Comparison of ENCODE assay signal across 8 mouse cellular contexts in the genomic region with DNA sequence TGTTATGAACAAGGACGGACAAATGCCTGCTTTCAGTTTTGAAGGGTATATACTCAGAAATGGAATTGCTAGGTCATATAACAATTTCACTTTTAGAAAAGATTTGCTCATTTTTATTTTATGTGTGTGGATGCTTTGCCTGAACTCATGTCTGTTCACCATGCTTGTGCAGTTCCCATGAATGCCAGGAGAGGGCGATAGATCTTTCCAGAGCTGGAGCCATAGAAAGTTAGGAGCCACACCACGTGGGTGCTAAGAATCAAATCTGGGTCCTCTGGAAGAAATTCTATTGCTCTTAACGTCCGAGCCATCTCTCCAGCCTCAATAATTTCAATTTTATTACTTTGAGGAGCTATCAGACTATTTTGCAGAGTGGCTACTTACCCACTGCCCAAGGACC. TPM values are rescaled to one million over a fixed set of nuclear protein-coding genes. Genes with fewer than 3 reads are reported as not detected.
A peak's percentile ranks its signal among the peaks of the same experiment; 100 is the strongest.
DNase-seq lines count a peak whose midpoint lies in the region; ATAC-seq and TF ChIP-seq lines count a peak whose summit lies in the region.
"Had no signal": no experiment of that assay in that cellular context is flagged by ENCODE, and none has a peak within 500 bp of the region (broad histone marks: within the 10 kb centered on the region; RNA-seq: fewer than 3 reads in every experiment).

No protein-coding gene starts in this region.

- H3K27me3 ChIP-seq in E14TG2a.4 (ENCODE audit: insufficient read depth, low read length), result no peaks in the 10 kb centered on the region
- peaks cover 3% of the 10 kb centered on the region for H3K27me3 ChIP-seq in Patski
- no peaks in the 10 kb centered on the region for H3K27me3 ChIP-seq in small intestine, adult 2 months (ENCODE audit: control insufficient read depth, insufficient read depth, low read length)
- H3K27me3 ChIP-seq in neural tube, embryonic 15.5 days (replicated peaks), result no peaks in the 10 kb centered on the region
- no peaks in the 10 kb centered on the region for H3K27me3 ChIP-seq in kidney, embryonic 14.5 days (ENCODE audit: control insufficient read depth, insufficient read depth, low read length)

- no peaks in the 10 kb centered on the region for H3K36me3 ChIP-seq in E14TG2a.4 (ENCODE audit: insufficient read depth, low read length)
- no peaks in the 10 kb centered on the region for H3K36me3 ChIP-seq in small intestine, adult 2 months (ENCODE audit: control insufficient read depth, insufficient read depth, low read length)
- H3K36me3 ChIP-seq in neural tube, embryonic 15.5 days, result no peaks in the 10 kb centered on the region
- no peaks in the 10 kb centered on the region for H3K36me3 ChIP-seq in kidney, embryonic 14.5 days (ENCODE audit: control insufficient read depth, insufficient read depth, low read length)

- no peak overlapping the region for H3K27ac ChIP-seq in layer of hippocampus, adult 2 months
- H3K27ac ChIP-seq in small intestine, adult 2 months (ENCODE audit: insufficient read depth, low read depth, low read length), result no peak overlapping the region
- H3K27ac ChIP-seq in neural tube, embryonic 15.5 days (replicated peaks), result no peak overlapping the region
- H3K27ac ChIP-seq in kidney, embryonic 14.5 days (ENCODE audit: low read depth, low read length), result no peak overlapping the region

- H3K4me1 ChIP-seq in E14TG2a.4 (replicated peaks; ENCODE audit: low read depth, low read length), result peaks cover 12% of the 10 kb centered on the region
- no peaks in the 10 kb centered on the region for H3K4me1 ChIP-seq in small intestine, adult 2 months (ENCODE audit: control insufficient read depth, insufficient read depth, insufficient read length, low read length)
- H3K4me1 ChIP-seq in neural tube, embryonic 15.5 days, result no peaks in the 10 kb centered on the region
- H3K4me1 ChIP-seq in kidney, embryonic 14.5 days (ENCODE audit: control insufficient read depth, insufficient read depth, low read length), result no peaks in the 10 kb centered on the region

- POLR2A ChIA-PET in Patski (lab: Charles Lee), result no interaction called here

- ATAC-seq in Patski, result no peak
- ATAC-seq in neural tube, embryonic 15.5 days (ENCODE audit: low FRiP score), result no peak
- ATAC-seq in kidney, embryonic 14.5 days (ENCODE audit: low FRiP score, low TSS enrichment), result no peak

- H3K9ac ChIP-seq in neural tube, embryonic 15.5 days (replicated peaks), result no peak overlapping the region
- no peak overlapping the region for H3K9ac ChIP-seq in kidney, embryonic 14.5 days (ENCODE audit: low read depth, low read length)

- 61% methylated on average over 5 of the region's 5 CpGs for WGBS in small intestine, adult 2 months
- 70% methylated on average over 5 of the region's 5 CpGs for WGBS in neural tube, embryonic 15.5 days
- whole genome bisulfite sequencing in kidney, embryonic 14.5 days, result 69% methylated on average over 5 of the region's 5 CpGs

- H3K4me2 ChIP-seq in neural tube, embryonic 15.5 days, result no peak overlapping the region
- H3K4me2 ChIP-seq in kidney, embryonic 14.5 days (replicated peaks; ENCODE audit: low read depth, low read length), result no peak overlapping the region

- TF ChIP-seq POLR2A in small intestine, adult 2 months (IDR thresholded peaks at IDR 0.05; ENCODE audit: low read depth, low read length), result no peak

- peak; percentile 76 for TF ChIP-seq CTCF in layer of hippocampus, adult 2 months (conservative IDR thresholded peaks at IDR 0.05)
- peak; percentile 94 for TF ChIP-seq CTCF in E14TG2a.4 (conservative IDR thresholded peaks at IDR 0.05; ENCODE audit: low read length)
- TF ChIP-seq CTCF in Patski (IDR thresholded peaks at IDR 0.05), result peak; percentile 53
- peak; percentile 28; the same call in 1 of the 2 replicates for TF ChIP-seq CTCF in small intestine, adult 2 months (IDR thresholded peaks at IDR 0.05; ENCODE audit: extremely low read depth, insufficient read length, insufficient replicate concordance, low read depth, low read length)

- CTCF ChIA-PET in Patski (lab: Charles Lee), result interaction anchor here (1.1 kb wide), 1 partner anchor 12 kb away, joined by 4 read pairs; no protein-coding TSS in a partner anchor

- H3K9me3 ChIP-seq in E14TG2a.4 (ENCODE audit: low read length), result no peaks in the 10 kb centered on the region
- H3K9me3 ChIP-seq in neural tube, embryonic 15.5 days (replicated peaks), result no peaks in the 10 kb centered on the region
- no peaks in the 10 kb centered on the region for H3K9me3 ChIP-seq in kidney, embryonic 14.5 days (ENCODE audit: control insufficient read depth, low read length)

- in situ Hi-C loops in Patski (cut with MboI; ENCODE audit: low pct_unique_long_range_greater_than_20kb), result no loop called here

- no peak for DNase-seq in layer of hippocampus, adult 2 months (ENCODE audit: low spot score in 2 of 2)
- no peak for DNase-seq in layer of hippocampus, adult 11-12 months (ENCODE audit: low spot score)
- DNase-seq in Patski (ENCODE audit: low read depth, low spot score), result no peak
- DNase-seq: heart, postnatal 14 days had no signal

- H3K4me3 ChIP-seq in layer of hippocampus, adult 2 months, result no peak overlapping the region
- H3K4me3 ChIP-seq in E14TG2a.4 (replicated peaks; ENCODE audit: low read length), result no peak overlapping the region
- no peak overlapping the region for H3K4me3 ChIP-seq in small intestine, adult 2 months (ENCODE audit: low read depth, low read length)
- H3K4me3 ChIP-seq in neural tube, embryonic 15.5 days (replicated peaks), result no peak overlapping the region
- H3K4me3 ChIP-seq in kidney, embryonic 14.5 days (ENCODE audit: low read length), result no peak overlapping the region

RNA-seq across cellular contexts. Expression of a gene that starts 17.3 kb away (rescaled TPM):
- 10 to 100 TPM; 20.6 to 25.6 TPM for total RNA-seq in layer of hippocampus, adult 2 months (2021)
- 13.4 TPM for polyA plus RNA-seq in Patski (2021)
- 20.2 and 42.0 TPM in 2 replicates for polyA plus RNA-seq in small intestine, adult 2 months (2012; rRNA removed)
- polyA plus RNA-seq in neural tube, embryonic 15.5 days (2015; fragmentation: Nextera tagmentation; extraction: Ambion mirVana), result 6.5 and 8.2 TPM in 2 replicates
- polyA plus RNA-seq in kidney, embryonic 14.5 days (2014; fragmentation: Nextera tagmentation; extraction: Ambion mirVana), result 12.8 and 21.5 TPM in 2 replicates

RNA-seq across cellular contexts. Expression of a gene that starts 38.3 kb away (rescaled TPM):
- total RNA-seq in layer of hippocampus, adult 2 months (2021), result 10 to 100 TPM; 35.8 to 37.8 TPM
- polyA plus RNA-seq in Patski (2021), result 2.3 TPM
- polyA plus RNA-seq in small intestine, adult 2 months (2012; rRNA removed), result 0.03 and 0.05 TPM in 2 replicates
- polyA plus RNA-seq in neural tube, embryonic 15.5 days (2015; fragmentation: Nextera tagmentation; extraction: Ambion mirVana), result 24.1 and 30.2 TPM in 2 replicates
- polyA plus RNA-seq in kidney, embryonic 14.5 days (2014; fragmentation: Nextera tagmentation; extraction: Ambion mirVana), result 1.5 and 1.9 TPM in 2 replicates

Comparison
In these comparisons a context has a peak if more than half of its experiments do, and no peak if none do; other contexts are left out.
1. CTCF ChIP-seq: peak in every context shown above with its lines; median percentile 94 in E14TG2a.4; 76 in layer of hippocampus, adult 2 months; 53 in Patski; 28 in small intestine, adult 2 months.